Mouse (Mus musculus) testis, adult 2 months (tissue): ENCODE results near the gene Zfhx3. TPM values are rescaled to one million over a fixed set of nuclear protein-coding genes. Genes with fewer than 3 reads are reported as not detected.

Source experiments
- H3K27ac ChIP-seq: fragments of 200-500 bp; 2 replicates; pipeline ENCODE4 v1.5.1; 2012; ENCODE audit warnings: low read depth, low read length; ENCODE audit not compliant: control insufficient read depth, insufficient read depth
- H3K27me3 ChIP-seq: fragments of 200-500 bp; 2 replicates; pipeline ENCODE4 v1.6.1; 2012; ENCODE audit warnings: mild to moderate bottlenecking, low read length, moderate library complexity; ENCODE audit not compliant: control insufficient read depth, insufficient read depth
- H3K36me3 ChIP-seq: fragments of 200-500 bp; 2 replicates; pipeline ENCODE4 v1.6.1; 2012; ENCODE audit warnings: mild to moderate bottlenecking, low read length; ENCODE audit not compliant: control insufficient read depth, insufficient read depth
- H3K4me1 ChIP-seq: fragments of 200-500 bp; 2 replicates; pipeline ENCODE4 v1.6.1; 2012; ENCODE audit warnings: low read length; ENCODE audit not compliant: control insufficient read depth, insufficient read depth
- H3K4me3 ChIP-seq: fragments of 200-500 bp; 2 replicates; pipeline ENCODE4 v1.5.1; 2012; ENCODE audit warnings: low read depth, mild to moderate bottlenecking, low read length, moderate library complexity, mixed read lengths; ENCODE audit not compliant: control insufficient read depth
- CTCF ChIP-seq: fragments of 200-500 bp; IDR thresholded peaks from 2 replicates; pipeline ENCODE4 v1.5.1; 2012; ENCODE audit warnings: low read depth, mild to moderate bottlenecking, inconsistent platforms, low read length, moderate library complexity; ENCODE audit not compliant: control insufficient read depth, insufficient read depth, insufficient replicate concordance
- POLR2A ChIP-seq: fragments of 200-500 bp; IDR thresholded peaks from 2 replicates; pipeline ENCODE4 v1.6.1; 2012; ENCODE audit warnings: low read depth, mild to moderate bottlenecking, inconsistent platforms, low read length, moderate library complexity; ENCODE audit not compliant: control insufficient read depth
- polyA plus RNA-seq: library from polyadenylated mRNA; depleted of rRNA; stranded (reverse); fragments of >200 nt; gene quantifications from 2 replicates; pipeline ENCODE4 v1.2.3, GENCODE M21; 2012

Gene Zfhx3
- polyA plus RNA-seq, 1 experiment = 11.9 TPM

DNA sequence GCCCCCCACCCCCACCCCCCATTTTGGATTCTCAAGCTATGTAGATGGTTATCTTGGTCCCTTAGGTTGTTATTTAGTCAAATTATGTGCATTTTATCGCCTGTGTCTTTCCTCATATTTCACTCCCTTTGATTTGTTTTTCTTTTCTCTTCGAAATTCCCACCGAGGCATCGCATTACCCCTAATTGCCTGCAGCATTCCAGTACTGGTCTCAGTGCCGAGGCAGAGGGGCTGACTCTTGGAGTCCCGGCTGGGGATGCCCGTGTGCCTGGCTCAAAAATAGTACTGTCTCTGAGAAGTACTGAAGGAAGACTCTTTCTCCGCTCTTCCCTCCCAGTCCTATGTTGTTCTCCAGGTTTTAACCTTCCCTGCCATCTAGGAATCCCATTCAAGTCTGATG, 125.8 kb downstream of the Zfhx3 start:
- Histone ChIP-seq H3K36me3 (no peaks in the 10 kb centered on the region), H3K27ac (no peak overlapping the region), H3K4me1 (no peaks in the 10 kb centered on the region), H3K4me3 (no peak overlapping the region), H3K27me3 (no peaks in the 10 kb centered on the region)
- TF ChIP-seq POLR2A (no peak), CTCF (no peak)

DNA sequence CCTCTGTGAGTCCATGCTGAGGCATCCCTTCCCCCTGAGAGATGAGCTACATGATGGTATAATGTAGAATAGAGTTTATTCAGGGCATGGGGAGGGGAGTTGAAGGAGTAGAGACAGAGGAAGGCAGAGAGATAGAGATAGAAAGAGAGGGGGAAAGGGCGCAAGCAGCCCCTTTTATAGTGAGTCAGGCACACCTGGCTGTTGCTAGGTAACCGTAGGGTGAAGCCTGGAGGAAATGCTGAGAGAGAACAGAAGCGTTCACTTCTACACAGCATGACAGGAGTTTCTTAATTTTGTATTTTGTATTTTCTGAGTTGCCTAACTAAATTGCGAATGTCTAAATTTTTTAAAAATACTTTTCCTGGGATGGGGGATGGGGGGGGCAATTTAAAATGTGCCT, 128.0 kb downstream of the Zfhx3 start:
- Histone ChIP-seq H3K27ac (no peak overlapping the region), H3K27me3 (no peaks in the 10 kb centered on the region), H3K4me1 (no peaks in the 10 kb centered on the region), H3K4me3 (no peak overlapping the region), H3K36me3 (no peaks in the 10 kb centered on the region)
- TF ChIP-seq POLR2A (no peak), CTCF (no peak)

DNA sequence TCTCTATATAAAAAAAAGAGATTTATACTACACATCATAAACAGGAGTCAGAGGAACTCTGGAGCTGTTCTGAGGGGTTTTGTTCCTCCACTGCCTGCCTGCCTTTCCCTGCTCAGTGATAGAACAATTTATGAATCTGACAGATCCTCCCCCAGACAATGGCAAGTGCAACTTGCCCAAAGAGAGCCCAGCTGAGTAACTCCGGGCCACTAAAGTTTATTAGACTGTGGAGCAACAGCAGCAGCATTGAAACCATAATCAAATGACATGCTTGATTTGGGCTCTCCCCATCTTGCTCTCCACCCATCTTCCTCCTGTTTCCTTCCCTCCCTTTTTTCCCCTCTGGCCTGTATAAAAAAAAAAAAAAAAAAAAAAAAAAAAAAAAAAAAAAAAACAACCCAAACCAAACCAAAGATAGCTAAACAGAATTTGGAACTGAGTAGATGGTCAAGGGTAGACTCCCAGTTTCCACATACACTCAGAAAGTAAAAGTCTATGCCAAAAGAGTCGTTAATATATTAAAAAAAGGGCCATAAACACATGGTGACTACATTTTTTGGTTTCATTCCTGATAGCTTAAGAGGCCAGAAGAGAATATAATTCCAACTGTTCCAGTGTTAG, 129.8 kb downstream of the Zfhx3 start:
- no peaks in the 10 kb centered on the region for H3K27me3 ChIP-seq
- no peaks in the 10 kb centered on the region for H3K36me3 ChIP-seq
- H3K27ac ChIP-seq = no peak overlapping the region
- H3K4me1 ChIP-seq = no peaks in the 10 kb centered on the region
- TF ChIP-seq POLR2A (no peak), CTCF (no peak)
- no peak overlapping the region for H3K4me3 ChIP-seq

DNA sequence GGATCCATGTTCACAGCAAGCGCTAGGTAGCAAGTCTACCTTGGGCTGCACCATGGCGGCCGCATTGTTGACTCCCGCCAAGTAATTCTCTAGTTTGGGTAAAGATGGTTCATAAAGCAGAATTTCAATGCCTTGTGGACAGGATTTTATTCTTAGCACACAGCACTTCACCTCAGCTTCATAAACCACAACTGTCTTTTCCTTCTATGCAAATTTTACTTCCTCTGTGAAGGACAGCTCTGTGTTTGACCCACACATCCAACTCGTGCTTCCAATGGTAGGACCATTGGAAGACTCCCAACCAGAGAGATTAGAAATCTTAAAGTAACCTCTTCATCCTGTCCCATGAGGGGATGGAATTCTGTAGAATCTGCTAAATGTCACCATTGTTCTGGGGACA, 130.4 kb downstream of the Zfhx3 start:
- Histone ChIP-seq H3K4me1 (no peaks in the 10 kb centered on the region), H3K36me3 (no peaks in the 10 kb centered on the region), H3K27ac (no peak overlapping the region), H3K27me3 (no peaks in the 10 kb centered on the region), H3K4me3 (no peak overlapping the region)
- TF ChIP-seq POLR2A (no peak), CTCF (no peak)

DNA sequence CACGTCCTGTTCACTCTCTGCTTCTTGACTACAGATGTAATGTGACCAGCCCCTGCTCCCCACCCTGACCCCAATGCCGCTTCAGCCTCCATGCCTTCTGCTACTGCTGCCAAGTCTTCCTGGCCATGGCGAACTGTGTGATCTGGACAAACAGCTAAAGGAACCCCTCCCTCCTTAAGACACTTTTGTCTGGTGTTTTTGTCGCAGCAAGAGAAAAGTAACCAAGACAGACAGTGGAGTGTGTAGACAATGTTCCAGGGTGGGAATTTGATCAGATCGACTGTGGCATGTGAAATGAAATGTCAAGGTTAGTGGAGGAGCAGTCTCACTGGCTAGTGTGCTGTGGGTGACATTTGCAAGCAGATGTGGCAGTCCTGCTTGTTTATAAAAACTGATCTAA, 132.7 kb downstream of the Zfhx3 start:
- Histone ChIP-seq H3K4me3 (no peak overlapping the region), H3K27ac (no peak overlapping the region), H3K36me3 (no peaks in the 10 kb centered on the region), H3K27me3 (no peaks in the 10 kb centered on the region), H3K4me1 (no peaks in the 10 kb centered on the region)
- TF ChIP-seq POLR2A = no peak
- no peak for TF ChIP-seq CTCF

DNA sequence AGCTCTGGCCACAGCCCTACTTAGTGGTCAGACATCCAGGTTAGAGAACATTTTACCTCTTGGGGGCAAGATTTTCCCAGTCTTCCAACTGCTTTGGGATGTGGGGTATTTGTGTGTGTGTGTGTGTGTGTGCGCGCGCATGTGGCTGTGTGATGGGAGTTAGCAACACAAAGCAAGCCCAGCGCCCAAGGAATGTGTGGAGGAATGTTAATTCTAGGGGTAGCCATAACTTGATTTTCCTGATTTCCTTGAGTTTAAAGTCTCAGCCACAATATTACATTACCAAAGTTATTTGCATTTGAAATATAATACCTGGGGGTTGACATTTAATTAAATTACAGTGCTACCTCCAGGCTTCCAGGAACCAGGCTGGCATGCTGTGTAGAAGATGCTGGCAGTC, 136.3 kb downstream of the Zfhx3 start:
- H3K36me3 ChIP-seq = no peaks in the 10 kb centered on the region
- H3K4me1 ChIP-seq = no peaks in the 10 kb centered on the region
- no peak overlapping the region for H3K4me3 ChIP-seq
- no peak for TF ChIP-seq CTCF
- no peak for TF ChIP-seq POLR2A
- no peaks in the 10 kb centered on the region for H3K27me3 ChIP-seq
- H3K27ac ChIP-seq = no peak overlapping the region

DNA sequence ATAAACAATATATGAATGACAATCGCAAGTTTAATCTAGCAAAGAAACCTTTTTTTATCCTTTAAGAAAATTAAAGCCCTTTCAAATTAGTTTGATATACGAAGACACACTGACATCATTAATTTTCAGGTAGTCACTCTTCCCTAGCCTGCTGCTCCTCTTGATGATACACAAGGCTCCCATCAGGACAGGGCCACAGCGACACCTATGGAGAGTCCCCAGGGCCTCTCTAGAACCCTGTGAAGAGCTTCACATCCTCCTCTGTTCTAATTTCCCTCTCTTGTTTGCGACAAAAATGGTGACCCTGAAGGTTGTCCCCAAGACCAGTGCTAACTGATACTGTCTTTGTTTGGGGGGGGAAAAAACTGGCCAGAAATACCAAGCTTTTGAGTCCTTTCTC, 144.5 kb downstream of the Zfhx3 start:
- no peaks in the 10 kb centered on the region for H3K27me3 ChIP-seq
- no peak overlapping the region for H3K27ac ChIP-seq
- no peak for TF ChIP-seq POLR2A
- TF ChIP-seq CTCF = no peak
- no peaks in the 10 kb centered on the region for H3K4me1 ChIP-seq
- no peak overlapping the region for H3K4me3 ChIP-seq
- H3K36me3 ChIP-seq = no peaks in the 10 kb centered on the region

DNA sequence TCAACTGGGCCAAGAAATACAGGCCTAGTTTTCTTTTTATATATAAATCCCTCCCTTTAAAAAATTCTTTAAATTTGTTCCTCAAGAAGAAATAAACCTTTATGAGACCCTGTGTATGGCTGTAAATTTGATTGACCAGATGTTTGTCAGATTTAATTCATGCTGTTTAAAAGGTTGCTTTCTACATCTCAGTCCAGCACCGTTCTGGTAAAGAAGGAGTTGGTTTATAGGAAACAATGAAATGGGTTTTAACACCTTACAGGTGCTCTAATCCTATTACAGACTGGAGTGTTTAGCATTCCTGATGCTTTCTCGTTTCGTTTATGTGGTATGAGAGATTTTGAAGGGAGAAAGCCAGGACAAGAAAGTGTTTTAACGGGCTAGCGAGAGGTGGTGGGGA, 147.2 kb downstream of the Zfhx3 start:
- no peak for TF ChIP-seq POLR2A
- TF ChIP-seq CTCF = no peak
- Histone ChIP-seq H3K36me3 (no peaks in the 10 kb centered on the region), H3K27me3 (no peaks in the 10 kb centered on the region), H3K4me1 (no peaks in the 10 kb centered on the region), H3K27ac (no peak overlapping the region), H3K4me3 (no peak overlapping the region)
